Mouse (Mus musculus): ENCODE measurements around the gene Hoxa1. TPM values are rescaled to one million over a fixed set of nuclear protein-coding genes. Genes with fewer than 3 reads are reported as not detected.

Gene Hoxa1
- polyA plus RNA-seq (2012; rRNA removed): 0.35 and 2.5 TPM in 2 replicates

GRCm38 (mm10) chr6:52158276-52159051 is at the start of gene Hoxa1:
Gene Hoxa1, minus strand, starts transcription at chr6:52158317.

GRCm38 (mm10) chr6:52204050-52204752 is 46.1 kb upstream of the Hoxa1 start, which contains the start of gene Hoxa5:
Gene Hoxa5, minus strand, starts transcription at chr6:52204587.

GRCm38 (mm10) chr6:52190906-52191810 is 33.0 kb upstream of the Hoxa1 start, which contains the start of gene Hoxa4:
Gene Hoxa4, minus strand, starts transcription at chr6:52191753.

GRCm38 (mm10) chr6:52177061-52177735 is 19.1 kb upstream of the Hoxa1 start, which contains the start of gene 5730596B20Rik:
Gene 5730596B20Rik, plus strand, starts transcription at chr6:52177498.

GRCm38 (mm10) chr6:52164626-52165440 is 6.7 kb upstream of the Hoxa1 start, which contains the start of gene Hoxa2:
Gene Hoxa2, minus strand, starts transcription at chr6:52164831.

Other genes starting within 250 kb of the Hoxa1 start
- gene Skap2, start 145.8 kb downstream of the Hoxa1 start, polyA plus RNA-seq (2012; rRNA removed): 6.7 and 17.4 TPM in 2 replicates
- 0.83 and 15.3 TPM in 2 replicates for gene Hoxa2, start 6.5 kb upstream of the Hoxa1 start, polyA plus RNA-seq (2012; rRNA removed)
- 0.07 and 1.5 TPM in 2 replicates for gene 5730596B20Rik, start 19.2 kb upstream of the Hoxa1 start, polyA plus RNA-seq (2012; rRNA removed)
- gene Hoxa4, start 33.4 kb upstream of the Hoxa1 start, polyA plus RNA-seq (2012; rRNA removed): 0.85 and 13.1 TPM in 2 replicates
- 1.9 and 37.9 TPM in 2 replicates for gene Hoxa5, start 46.3 kb upstream of the Hoxa1 start, polyA plus RNA-seq (2012; rRNA removed)
- 0.10 and 10.2 TPM in 2 replicates for gene Hoxa6, start 50.4 kb upstream of the Hoxa1 start, polyA plus RNA-seq (2012; rRNA removed)
- gene Hoxa3, start 55.0 kb upstream of the Hoxa1 start, polyA plus RNA-seq (2012; rRNA removed): 1.2 and 20.2 TPM in 2 replicates
- 3.1 TPM in 1 of 2 replicates, not detected in the other for gene Gm28308, start 55.0 kb upstream of the Hoxa1 start, polyA plus RNA-seq (2012; rRNA removed)
- gene Hoxa7, start 63.5 kb upstream of the Hoxa1 start, polyA plus RNA-seq (2012; rRNA removed): 0.77 and 23.7 TPM in 2 replicates
- gene Hoxa9, start 72.8 kb upstream of the Hoxa1 start, polyA plus RNA-seq (2012; rRNA removed): 1.2 and 40.0 TPM in 2 replicates
- gene Hoxa10, start 82.5 kb upstream of the Hoxa1 start, polyA plus RNA-seq (2012; rRNA removed): 0.36 and 24.7 TPM in 2 replicates
- 0.04 and 4.8 TPM in 2 replicates for gene Hoxa11, start 87.5 kb upstream of the Hoxa1 start, polyA plus RNA-seq (2012; rRNA removed)
- gene Hoxa13, start 102.6 kb upstream of the Hoxa1 start, polyA plus RNA-seq (2012; rRNA removed): 0.05 and 2.5 TPM in 2 replicates
- gene Evx1, start 155.2 kb upstream of the Hoxa1 start, polyA plus RNA-seq (2012; rRNA removed): 1.4 and 2.0 TPM in 2 replicates